Mouse (Mus musculus): Measurements from ENCODE around the gene Ank3.

Gene Ank3

DNA sequence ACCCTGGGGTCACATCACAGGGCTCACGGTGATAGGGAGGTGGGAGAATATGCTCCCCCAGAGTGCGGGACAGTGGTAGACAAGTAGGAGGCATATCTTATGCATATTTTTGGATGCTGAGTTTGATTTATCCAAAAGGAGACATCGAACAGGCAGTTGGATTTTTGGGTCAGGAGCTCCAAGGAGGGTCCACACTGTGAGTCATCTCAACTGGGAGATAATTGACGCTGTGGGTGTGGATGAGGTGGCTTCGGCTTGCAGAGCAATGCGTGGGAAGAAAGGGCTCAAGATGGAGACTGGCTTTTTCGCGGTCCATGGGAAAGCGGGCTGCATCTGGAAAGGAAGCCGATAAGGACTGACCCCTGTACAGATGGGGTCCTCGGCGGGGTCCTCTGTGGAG, 290.5 kb downstream of the Ank3 start:
- DNase-seq = no peak

DNA sequence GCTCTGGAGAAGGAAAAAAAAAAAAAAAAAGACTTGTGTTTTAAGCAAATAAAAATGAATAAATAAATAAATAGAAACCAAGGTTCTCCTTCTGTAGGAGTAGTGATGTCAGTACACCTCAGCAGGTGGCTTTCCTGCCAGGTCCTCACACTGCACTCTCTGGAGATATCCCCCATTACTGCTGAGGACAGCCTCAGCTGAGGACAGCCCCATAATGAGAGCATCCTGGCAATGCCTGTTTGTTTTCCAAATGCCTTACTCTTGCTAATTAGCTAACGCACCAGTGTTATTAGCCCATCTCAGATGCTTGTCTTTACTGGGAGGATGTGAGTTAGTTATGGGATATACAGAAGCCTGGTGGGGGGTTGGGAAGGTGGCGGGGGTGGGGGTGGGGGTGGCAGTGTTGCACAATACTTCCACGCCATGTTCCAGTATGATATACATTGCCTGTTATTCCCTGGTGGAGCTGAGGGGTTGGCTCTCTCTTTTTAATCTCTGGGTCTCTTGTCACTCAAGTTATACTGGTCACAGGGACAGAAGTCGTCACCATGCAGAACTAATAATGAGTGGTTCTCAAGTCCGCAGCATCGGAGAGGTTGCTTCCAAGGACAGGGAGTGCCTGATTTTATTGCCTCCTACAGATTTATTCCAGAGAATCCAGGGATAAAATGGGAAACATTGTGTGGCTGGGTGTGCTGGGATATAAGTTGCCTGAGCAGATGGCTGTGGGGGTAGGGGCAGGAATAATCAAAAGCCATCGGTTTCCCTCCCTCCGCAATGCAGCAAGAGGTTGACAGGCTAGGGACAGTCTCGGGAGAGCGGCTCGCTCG, 291.8 kb downstream of the Ank3 start:
- peak; percentile 78 for DNase-seq

GRCm38 (mm10) chr10:69690961-69691451, 292.4 kb downstream of the Ank3 start:
- no peak for DNase-seq

DNA sequence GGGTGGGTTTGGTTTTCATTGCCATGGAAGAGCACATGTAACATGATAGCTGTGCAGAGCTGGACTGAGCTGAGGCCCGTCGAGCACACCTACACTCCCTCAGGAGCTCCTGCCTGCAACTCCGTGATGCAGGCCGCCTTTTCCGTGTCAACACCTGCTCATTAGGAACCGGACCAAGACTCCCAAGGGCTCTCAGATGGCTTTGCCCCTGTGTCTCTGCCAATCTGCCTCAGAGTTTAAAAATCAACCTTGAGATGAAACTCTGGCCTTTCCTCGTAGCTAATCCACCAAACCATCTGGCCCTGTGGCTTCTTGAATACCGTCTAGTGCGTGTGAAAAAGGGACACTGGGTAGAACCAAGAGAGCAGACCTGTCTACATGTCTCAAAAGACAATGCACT, 297.4 kb downstream of the Ank3 start:
- DNase-seq = peak; percentile 95

DNA sequence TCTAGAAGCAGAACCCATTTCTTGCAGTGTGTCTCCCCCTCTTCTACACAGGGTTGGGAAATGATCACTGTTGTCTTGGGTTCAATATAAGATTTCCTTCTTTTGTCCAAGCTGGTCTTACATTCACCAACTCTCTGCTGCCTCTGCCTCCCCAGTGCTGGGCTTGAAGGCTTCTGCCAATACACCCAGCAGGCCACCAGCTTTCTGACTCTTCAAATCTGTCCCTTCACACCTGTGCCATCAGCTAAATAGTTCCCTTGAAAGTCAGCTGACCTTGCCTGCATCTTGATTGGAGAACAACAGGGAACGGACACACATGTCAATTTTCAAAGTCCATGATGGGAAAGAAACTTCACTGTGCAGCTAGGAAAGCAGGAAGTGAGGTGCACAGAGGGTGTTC, 300.1 kb downstream of the Ank3 start:
- no peak for DNase-seq

DNA sequence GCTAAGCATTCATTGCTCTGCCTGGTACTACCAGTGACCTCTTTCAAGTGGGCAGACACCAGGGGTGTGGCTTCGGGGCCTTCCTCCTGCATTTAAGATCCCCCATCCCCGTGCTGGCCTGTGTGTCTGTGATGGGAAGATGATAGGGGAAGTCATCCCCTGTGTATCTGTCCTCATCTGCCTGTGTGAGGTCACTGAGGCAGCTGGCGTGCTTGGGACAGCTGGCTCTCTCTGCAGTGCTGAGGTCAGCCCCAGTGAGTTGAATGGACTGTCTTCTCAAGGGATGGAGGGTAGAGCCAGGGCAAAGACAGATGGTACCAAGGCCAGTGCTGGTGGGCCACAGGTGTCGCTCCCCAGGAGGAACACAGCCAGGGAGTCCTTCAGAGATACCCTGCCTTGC, 302.7 kb downstream of the Ank3 start:
- no peak for DNase-seq

DNA sequence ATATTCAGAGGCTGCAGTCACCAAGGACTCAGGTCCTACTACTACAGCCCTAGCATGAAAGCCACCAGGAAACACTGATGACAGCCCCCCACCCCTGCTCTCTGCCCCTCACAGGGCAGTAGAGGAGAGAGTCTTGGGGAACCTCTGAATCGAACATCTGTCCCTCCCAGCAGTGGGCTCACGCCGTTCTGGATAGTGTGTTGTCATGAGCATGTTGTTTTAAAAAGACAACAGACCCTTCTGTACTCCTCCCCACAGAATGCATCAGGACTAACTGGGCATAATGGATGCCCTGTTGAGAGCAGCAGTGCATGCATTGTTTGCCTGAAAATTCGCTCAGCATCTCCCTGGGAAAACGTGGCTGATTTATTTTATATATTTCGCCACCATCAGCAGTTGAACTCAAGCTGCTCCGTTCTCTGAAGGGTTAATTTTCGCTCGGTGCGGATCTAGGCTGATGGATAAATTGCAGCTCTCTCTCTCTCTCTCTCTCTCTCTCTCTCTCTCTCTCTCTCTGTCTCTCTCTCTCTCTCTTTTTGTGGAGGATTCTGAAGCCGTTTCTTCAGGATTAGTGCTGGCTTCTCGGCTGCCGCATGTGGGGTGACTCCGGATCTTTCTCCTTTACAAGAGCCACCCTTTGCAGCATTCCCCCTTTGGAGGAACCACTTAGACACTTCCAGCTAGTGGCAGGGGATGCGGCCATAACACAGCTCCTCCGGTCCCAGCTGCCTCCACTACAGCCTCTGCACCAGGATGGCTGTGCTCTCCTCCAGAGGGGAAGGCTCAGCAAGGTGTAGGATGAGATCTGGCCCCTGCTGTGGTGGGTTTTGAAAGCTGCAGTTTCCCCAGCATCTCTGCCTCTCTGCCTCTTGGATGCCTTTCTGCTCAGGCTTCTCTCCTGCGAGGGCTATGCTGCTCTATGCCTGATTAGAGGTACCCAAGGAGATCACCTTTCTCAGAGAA, 307.5 kb downstream of the Ank3 start:
- peak; percentile 72 for DNase-seq

- DNase-seq = peak; percentile 64
Measured at GRCm38 (mm10) chr10:69706851-69707788, 308.5 kb downstream of the Ank3 start.

GRCm38 (mm10) chr10:69707844-69708550, 309.4 kb downstream of the Ank3 start:
- peak; percentile 66 for DNase-seq

DNA sequence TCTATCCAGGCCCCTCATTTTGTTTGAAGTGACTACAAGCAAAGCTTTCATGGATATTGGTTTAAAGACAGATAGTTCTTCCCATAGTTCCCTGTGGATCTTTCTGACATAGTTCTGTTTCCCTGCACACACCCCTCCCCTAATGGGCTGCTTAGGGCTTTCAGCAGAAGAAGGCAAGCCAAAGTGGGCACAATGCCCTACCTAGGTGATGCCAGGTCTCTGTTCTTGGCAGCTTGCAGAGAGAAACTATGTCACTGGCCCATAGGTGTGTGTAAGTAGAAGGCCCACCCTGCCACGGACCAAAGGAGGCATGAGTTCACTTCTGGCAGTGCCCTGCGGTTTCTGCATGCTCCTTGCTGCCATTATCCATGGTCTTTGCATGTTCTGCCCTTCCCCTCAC, 311.1 kb downstream of the Ank3 start:
- peak; percentile 92 for DNase-seq

DNA sequence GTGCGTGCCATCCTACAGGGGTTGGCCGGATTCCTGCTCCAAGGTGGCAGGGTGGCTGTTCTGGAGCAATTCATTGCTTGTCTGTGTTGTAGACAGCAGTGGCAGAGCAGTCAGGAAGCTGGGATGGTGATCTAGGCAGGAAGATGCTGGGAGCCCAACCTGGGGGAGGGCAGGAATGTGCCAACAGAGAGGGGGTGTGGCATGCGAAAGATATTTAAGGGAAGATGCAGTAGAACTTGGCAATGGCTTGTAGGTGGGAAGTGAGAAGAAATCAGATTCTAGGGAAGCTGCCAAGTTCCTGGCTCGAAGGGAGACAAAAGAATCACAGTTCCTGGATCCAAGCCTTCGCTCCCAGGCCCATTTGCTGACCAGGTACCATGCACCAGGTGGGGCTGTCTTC, 312.2 kb downstream of the Ank3 start:
- DNase-seq = peak; percentile 82

- peak; percentile 20 for DNase-seq
Measured at GRCm38 (mm10) chr10:69716907-69717306, 318.3 kb downstream of the Ank3 start.

GRCm38 (mm10) chr10:69719421-69719820, 320.8 kb downstream of the Ank3 start:
- DNase-seq = no peak

DNA sequence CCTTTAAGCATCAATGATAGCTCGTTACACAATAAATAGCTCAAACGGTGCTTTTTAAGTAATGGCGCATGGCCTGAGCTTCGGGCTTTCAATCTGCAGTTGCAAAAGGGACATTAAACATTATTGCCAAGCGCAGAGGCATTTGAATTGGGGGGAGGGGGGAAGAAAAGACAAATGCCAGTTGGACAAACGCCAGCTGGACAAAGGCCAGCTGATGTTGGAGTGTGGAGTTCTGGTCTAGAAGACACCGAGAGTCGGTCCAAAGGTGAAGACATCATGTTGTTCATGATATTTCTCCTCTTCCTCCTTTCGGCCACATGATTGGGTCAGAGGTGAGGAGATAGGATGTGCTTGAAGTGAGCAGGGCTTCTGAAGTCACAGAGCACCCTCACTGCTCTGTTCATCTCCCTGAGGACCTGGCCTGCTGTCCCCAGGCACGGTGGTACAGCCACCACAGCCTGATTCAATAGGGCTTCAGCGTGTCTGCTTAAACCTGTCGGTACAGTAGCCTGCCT, 321.4 kb downstream of the Ank3 start:
- DNase-seq = peak; percentile 45

GRCm38 (mm10) chr10:69720452-69720851, 321.9 kb downstream of the Ank3 start:
- no peak for DNase-seq

DNA sequence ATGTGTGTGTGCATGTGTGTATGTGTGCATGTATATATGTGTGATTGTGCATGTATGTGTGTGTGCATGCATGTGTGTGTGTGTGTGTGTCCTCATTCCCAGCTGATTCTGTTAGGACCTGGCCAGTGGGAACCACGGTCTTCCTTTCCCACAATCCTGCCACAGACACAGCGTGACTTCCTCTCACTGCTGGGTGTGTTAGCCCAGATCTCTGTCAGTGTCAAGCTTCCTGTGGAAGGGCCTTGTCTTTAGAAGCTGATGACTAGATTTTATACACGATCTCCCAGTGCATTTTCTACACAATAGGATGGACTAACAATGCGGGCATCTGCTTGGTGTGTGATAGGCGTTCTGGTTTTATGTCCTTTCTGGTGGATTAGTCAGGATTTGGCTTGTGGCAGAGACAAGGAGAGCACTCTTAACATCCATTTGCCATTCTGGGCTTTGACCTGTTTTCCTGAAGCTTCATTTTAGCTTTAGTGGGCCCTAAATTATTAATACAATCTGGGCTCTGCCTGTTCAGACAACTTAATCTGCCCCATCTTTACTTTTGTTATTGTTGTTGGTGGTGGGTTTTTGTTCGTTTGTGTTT, 322.4 kb downstream of the Ank3 start:
- DNase-seq = peak; percentile 61

DNA sequence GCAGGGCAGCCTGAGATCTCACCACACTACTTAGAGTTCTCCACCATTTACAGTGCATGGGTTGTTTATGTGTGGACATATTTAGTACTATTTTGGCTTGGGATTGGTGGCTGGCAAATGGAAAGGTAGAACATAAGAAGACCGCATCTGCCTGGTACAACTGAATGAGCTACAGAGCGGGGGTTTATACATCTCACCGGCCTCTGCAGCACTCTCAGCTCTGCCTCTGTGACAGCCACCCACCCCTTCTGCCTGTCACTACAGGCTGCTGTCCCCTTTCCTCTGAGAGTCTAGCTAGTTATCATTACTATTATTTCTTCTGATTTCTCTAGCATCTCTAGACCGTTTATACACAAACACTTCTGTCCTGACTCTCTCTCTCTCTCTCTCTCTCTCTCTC, 325.6 kb downstream of the Ank3 start:
- peak; percentile 15 for DNase-seq

DNA sequence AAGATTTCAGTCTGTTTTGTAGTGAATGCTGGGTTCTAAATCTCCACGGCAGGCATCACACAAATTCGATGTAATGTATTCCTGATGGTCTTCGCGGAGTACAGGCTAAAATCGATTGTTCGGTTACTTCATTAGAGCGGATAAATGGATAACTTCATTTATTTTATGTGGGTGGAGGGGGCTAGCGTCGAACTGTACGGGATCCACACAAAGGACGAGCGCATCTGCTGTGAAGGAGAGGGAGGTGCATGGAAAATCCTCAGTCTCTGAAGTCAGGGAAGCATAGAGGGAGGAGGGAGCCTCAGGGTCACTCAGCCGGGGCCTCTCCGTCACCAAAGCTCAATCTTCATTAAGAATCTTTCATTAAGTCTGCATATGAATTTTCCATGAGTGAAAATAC, 326.5 kb downstream of the Ank3 start:
- peak; percentile 7 for DNase-seq

GRCm38 (mm10) chr10:69726265-69726664, 327.7 kb downstream of the Ank3 start:
- peak; percentile 30 for DNase-seq

DNA sequence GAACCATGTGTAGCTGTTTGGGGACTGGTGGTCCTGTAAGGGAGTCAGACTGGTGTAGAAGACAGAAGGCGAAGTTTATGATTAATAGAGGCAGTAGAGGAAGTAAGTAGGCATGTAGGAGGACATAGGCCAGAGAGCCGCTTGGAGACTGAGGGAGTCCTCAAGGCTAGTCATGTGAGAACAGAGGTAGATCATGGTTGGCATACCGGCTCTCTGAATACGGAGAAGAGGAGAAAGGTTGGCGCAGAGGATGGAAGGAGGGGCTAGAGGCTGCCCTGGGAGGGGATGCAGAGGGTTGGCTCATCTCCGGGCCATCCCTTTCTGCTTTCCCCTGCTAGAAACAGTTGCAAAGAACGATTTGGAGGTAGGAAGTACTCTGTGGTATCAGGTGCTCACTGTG, 328.2 kb downstream of the Ank3 start:
- no peak for DNase-seq

- DNase-seq = no peak
Measured at GRCm38 (mm10) chr10:69728876-69729275, 330.3 kb downstream of the Ank3 start.
